Mouse (Mus musculus) MEL (cell line): Measurements from ENCODE around the gene Dhx38. TPM values are rescaled to one million over a fixed set of nuclear protein-coding genes. Genes with fewer than 3 reads are reported as not detected.

Experiments
- DNase-seq: peaks from one replicate; pipeline ENCODE4 v3.0.0; 2011; ENCODE audit warnings: low read depth, low spot score
- H3K27ac ChIP-seq: 2 replicates; pipeline ENCODE4 v1.5.1; 2012; ENCODE audit warnings: low read depth, mild to moderate bottlenecking, control low read depth, low read length, moderate library complexity; ENCODE audit not compliant: control insufficient read depth
- H3K27me3 ChIP-seq, 2 experiments: fragments of 150-350 bp in 1 of 2; sonication (generic) in 1 of 2; 2 replicates each; pipeline ENCODE4 v1.6.1; 2012; ENCODE audit warnings: low read length in 2 of 2, mild to moderate bottlenecking in 2 of 2, improper control_type of control experiment in 1 of 2, moderate library complexity in 1 of 2; ENCODE audit not compliant: insufficient read depth in 2 of 2, control insufficient read depth in 1 of 2
- H3K36me3 ChIP-seq, 2 experiments: 2 replicates each; pipeline ENCODE4 v1.6.1; 2012 to 2014; ENCODE audit warnings: low read length in 2 of 2, improper control_type of control experiment in 1 of 2, inconsistent platforms in 1 of 2, mild to moderate bottlenecking in 1 of 2; ENCODE audit not compliant: insufficient read depth in 2 of 2, control insufficient read depth in 1 of 2
- H3K4me1 ChIP-seq, 2 experiments: fragments of 150-350 bp in 1 of 2; sonication (generic) in 1 of 2; 2 replicates each; pipeline ENCODE4 v1.6.1; 2012; ENCODE audit warnings: low read length in 2 of 2, improper control_type of control experiment in 1 of 2, mild to moderate bottlenecking in 1 of 2; ENCODE audit not compliant: insufficient read depth in 2 of 2, control insufficient read depth in 1 of 2
- H3K4me3 ChIP-seq, 2 experiments: fragments of 150-350 bp in 1 of 2; sonication (generic) in 1 of 2; 2 replicates each; pipeline ENCODE4 v1.5.1; 2012; ENCODE audit warnings: low read depth in 2 of 2, low read length in 2 of 2, mild to moderate bottlenecking in 2 of 2, moderate library complexity in 2 of 2, control low read depth in 1 of 2, improper control_type of control experiment in 1 of 2; ENCODE audit not compliant: control insufficient read depth in 1 of 2, insufficient read depth in 1 of 2
- H3K79me2 ChIP-seq: 2 replicates; pipeline ENCODE4 v1.6.1; 2012; ENCODE audit warnings: mild to moderate bottlenecking, low read length, moderate library complexity; ENCODE audit not compliant: control insufficient read depth, poor library complexity, insufficient read depth
- H3K9ac ChIP-seq: 2 replicates; pipeline ENCODE4 v1.6.1; 2012; ENCODE audit warnings: low read depth, mild to moderate bottlenecking, control low read depth, low read length, moderate library complexity; ENCODE audit not compliant: control insufficient read depth, poor library complexity, severe bottlenecking
- H3K9me3 ChIP-seq: fragments of 150-350 bp; sonication (generic); replicated peaks from 2 replicates; pipeline ENCODE4 v1.6.1; 2012; ENCODE audit warnings: mild to moderate bottlenecking, low read length, improper control_type of control experiment, moderate library complexity; ENCODE audit not compliant: insufficient read depth
- BHLHE40 ChIP-seq: IDR thresholded peaks from 2 replicates; pipeline ENCODE4 v1.6.1; 2012; ENCODE audit warnings: low read depth, mild to moderate bottlenecking, inconsistent platforms, low read length, improper control_type of control experiment, borderline replicate concordance
- CHD2 ChIP-seq: IDR thresholded peaks from 2 replicates; pipeline ENCODE4 v1.6.1; 2011; ENCODE audit warnings: low read length, improper control_type of control experiment
- CTCF ChIP-seq, 3 experiments: IDR thresholded peaks in 2 of 3; conservative IDR thresholded peaks in 1 of 3; 2 replicates each; pipeline ENCODE4 v1.5.1; 2011 to 2012; ENCODE audit warnings: low read length in 3 of 3, low read depth in 2 of 3, mild to moderate bottlenecking in 2 of 3, improper control_type of control experiment in 1 of 3, inconsistent platforms in 1 of 3, mixed read lengths in 1 of 3, moderate library complexity in 1 of 3; ENCODE audit not compliant: control insufficient read depth in 1 of 3, insufficient read depth in 1 of 3, poor library complexity in 1 of 3, severe bottlenecking in 1 of 3
- ELF1 ChIP-seq: IDR thresholded peaks from 2 replicates; pipeline ENCODE4 v1.6.1; 2014; ENCODE audit warnings: low read depth, mild to moderate bottlenecking, inconsistent platforms, low read length, improper control_type of control experiment, moderate library complexity
- EP300 ChIP-seq, 2 experiments: IDR thresholded peaks; 2 replicates each; pipeline ENCODE4 v1.6.1; 2011; ENCODE audit warnings: improper control_type of control experiment in 2 of 2, low read length in 2 of 2, low read depth in 1 of 2, mild to moderate bottlenecking in 1 of 2
- ETS1 ChIP-seq: IDR thresholded peaks from 2 replicates; pipeline ENCODE4 v1.6.1; 2012; ENCODE audit warnings: low read depth, mild to moderate bottlenecking, inconsistent platforms, low read length, improper control_type of control experiment, moderate library complexity
- GABPA ChIP-seq: IDR thresholded peaks from 2 replicates; pipeline ENCODE4 v1.6.1; 2012; ENCODE audit warnings: low read depth, mild to moderate bottlenecking, inconsistent platforms, low read length, improper control_type of control experiment, moderate library complexity
- GATA1 ChIP-seq: IDR thresholded peaks from 2 replicates; pipeline ENCODE4 v1.6.1; 2011; ENCODE audit warnings: low read depth, low read length, improper control_type of control experiment
- HCFC1 ChIP-seq: IDR thresholded peaks from 2 replicates; pipeline ENCODE4 v1.6.1; 2012; ENCODE audit warnings: low read depth, mild to moderate bottlenecking, inconsistent platforms, low read length, improper control_type of control experiment, moderate library complexity
- KAT2A ChIP-seq: conservative IDR thresholded peaks from 2 replicates; pipeline ENCODE4 v1.6.1; 2012; ENCODE audit warnings: low read depth, low read length, improper control_type of control experiment, inconsistent platforms
- MAFK ChIP-seq: IDR thresholded peaks from 2 replicates; pipeline ENCODE4 v1.6.1; 2011; ENCODE audit warnings: low read depth, mild to moderate bottlenecking, low read length, improper control_type of control experiment, borderline replicate concordance
- MAX ChIP-seq: IDR thresholded peaks from 2 replicates; pipeline ENCODE4 v1.6.1; 2011; ENCODE audit warnings: low read length, improper control_type of control experiment
- MAZ ChIP-seq: IDR thresholded peaks from 2 replicates; pipeline ENCODE4 v1.6.1; 2012; ENCODE audit warnings: low read depth, mild to moderate bottlenecking, inconsistent platforms, low read length, improper control_type of control experiment
- MEF2A ChIP-seq: IDR thresholded peaks from 2 replicates; pipeline ENCODE4 v1.6.1; 2014; ENCODE audit warnings: low read depth, mild to moderate bottlenecking, inconsistent platforms, low read length, improper control_type of control experiment; ENCODE audit not compliant: poor library complexity, insufficient replicate concordance, severe bottlenecking; ENCODE audit errors: extremely low read depth
- MXI1 ChIP-seq: IDR thresholded peaks from 2 replicates; pipeline ENCODE4 v1.6.1; 2011; ENCODE audit warnings: mild to moderate bottlenecking, low read depth, low read length, improper control_type of control experiment
- MYB ChIP-seq: IDR thresholded peaks from 2 replicates; pipeline ENCODE4 v1.6.1; 2011; ENCODE audit warnings: mild to moderate bottlenecking, low read depth, low read length, improper control_type of control experiment
- MYC ChIP-seq: IDR thresholded peaks from 2 replicates; pipeline ENCODE4 v1.6.1; 2011; ENCODE audit warnings: low read depth, mild to moderate bottlenecking, low read length, improper control_type of control experiment, moderate library complexity
- NRF1 ChIP-seq: IDR thresholded peaks from 2 replicates; pipeline ENCODE4 v1.6.1; 2014; ENCODE audit warnings: low read depth, mild to moderate bottlenecking, inconsistent platforms, low read length, improper control_type of control experiment, moderate library complexity; ENCODE audit not compliant: poor library complexity, insufficient read depth, severe bottlenecking
- POLR2A ChIP-seq, 2 experiments: IDR thresholded peaks; 2 replicates each; pipeline ENCODE4 v1.6.1; 2011 to 2012; ENCODE audit warnings: low read length in 2 of 2, mild to moderate bottlenecking in 2 of 2, control low read depth in 1 of 2, improper control_type of control experiment in 1 of 2, low read depth in 1 of 2, moderate library complexity in 1 of 2; ENCODE audit not compliant: control insufficient read depth in 1 of 2, insufficient read depth in 1 of 2, poor library complexity in 1 of 2
- POLR2AphosphoS2 ChIP-seq: IDR thresholded peaks from 2 replicates; pipeline ENCODE4 v1.6.1; 2011; ENCODE audit warnings: low read length, improper control_type of control experiment
- RAD21 ChIP-seq: IDR thresholded peaks from 2 replicates; pipeline ENCODE4 v1.6.1; 2011; ENCODE audit warnings: mild to moderate bottlenecking, low read depth, low read length, improper control_type of control experiment
- RCOR1 ChIP-seq: IDR thresholded peaks from 2 replicates; pipeline ENCODE4 v1.6.1; 2012; ENCODE audit warnings: low read depth, mild to moderate bottlenecking, inconsistent platforms, low read length, improper control_type of control experiment
- SIN3A ChIP-seq: IDR thresholded peaks from 2 replicates; pipeline ENCODE4 v1.6.1; 2012; ENCODE audit warnings: low read length, improper control_type of control experiment, inconsistent platforms
- SMC3 ChIP-seq: IDR thresholded peaks from 2 replicates; pipeline ENCODE4 v1.6.1; 2011; ENCODE audit warnings: low read depth, low read length, improper control_type of control experiment
- TAL1 ChIP-seq: IDR thresholded peaks from 2 replicates; pipeline ENCODE4 v1.6.1; 2012; ENCODE audit warnings: mild to moderate bottlenecking, inconsistent platforms, low read length, moderate library complexity, mixed read lengths
- TBP ChIP-seq: IDR thresholded peaks from 2 replicates; pipeline ENCODE4 v1.8.0; 2011; ENCODE audit warnings: low read depth, low read length, improper control_type of control experiment
- TCF12 ChIP-seq: IDR thresholded peaks from 2 replicates; pipeline ENCODE4 v1.6.1; 2014; ENCODE audit warnings: low read depth, mild to moderate bottlenecking, inconsistent platforms, low read length, improper control_type of control experiment, moderate library complexity
- UBTF ChIP-seq: IDR thresholded peaks from 2 replicates; pipeline ENCODE4 v1.6.1; 2012; ENCODE audit warnings: low read depth, mild to moderate bottlenecking, inconsistent platforms, low read length, improper control_type of control experiment, moderate library complexity, borderline replicate concordance; ENCODE audit not compliant: insufficient read depth
- USF1 ChIP-seq: IDR thresholded peaks from 2 replicates; pipeline ENCODE4 v1.6.1; 2014; ENCODE audit warnings: low read depth, mild to moderate bottlenecking, inconsistent platforms, low read length, improper control_type of control experiment, moderate library complexity
- USF2 ChIP-seq, 2 experiments: IDR thresholded peaks; 2 replicates each; pipeline ENCODE4 v1.6.1; 2011 to 2012; ENCODE audit warnings: improper control_type of control experiment in 2 of 2, low read length in 2 of 2, borderline replicate concordance in 1 of 2, inconsistent platforms in 1 of 2, low read depth in 1 of 2, mild to moderate bottlenecking in 1 of 2; ENCODE audit not compliant: insufficient read depth in 1 of 2
- ZC3H11A ChIP-seq: IDR thresholded peaks from 2 replicates; pipeline ENCODE4 v1.6.1; 2012; ENCODE audit warnings: low read depth, mild to moderate bottlenecking, inconsistent platforms, low read length, improper control_type of control experiment
- ZKSCAN1 ChIP-seq: IDR thresholded peaks from 2 replicates; pipeline ENCODE4 v1.6.1; 2012; ENCODE audit warnings: low read depth, mild to moderate bottlenecking, inconsistent platforms, low read length, improper control_type of control experiment, moderate library complexity
- ZMIZ1 ChIP-seq: IDR thresholded peaks from 2 replicates; pipeline ENCODE4 v1.6.1; 2012; ENCODE audit warnings: low read depth, mild to moderate bottlenecking, inconsistent platforms, low read length, improper control_type of control experiment, moderate library complexity
- ZNF384 ChIP-seq: IDR thresholded peaks from 2 replicates; pipeline ENCODE4 v1.6.1; 2012; ENCODE audit warnings: low read depth, mild to moderate bottlenecking, inconsistent platforms, low read length, improper control_type of control experiment
- polyA plus RNA-seq, 2 experiments: library from polyadenylated mRNA; stranded (reverse) in 1 of 2; unstranded in 1 of 2; fragments of >175 nt in 1 of 2; fragments of >200 nt in 1 of 2; gene quantifications; 2 replicates each; pipeline versions ENCODE4 v1.2.1 to v1.2.4; 2012; ENCODE audit warnings: low replicate concordance in 2 of 2, low read depth in 1 of 2; ENCODE audit not compliant: insufficient read length in 2 of 2, insufficient read depth in 1 of 2, missing spikeins in 1 of 2
- total RNA-seq: library from RNA; depleted of rRNA; stranded (reverse); fragments of 300-350 nt; gene quantifications from 2 replicates; pipeline ENCODE4 v1.2.3, GENCODE M21; 2012

Gene Dhx38
- total and polyA plus RNA-seq, 3 experiments: 43.3 to 72.1 (median 54.6) TPM

GRCm38 (mm10) chr8:109614243-109615210 is 48.9 kb upstream of the Dhx38 start, which contains the start of gene Pkd1l3:
TSS of gene Pkd1l3 (plus strand) at chr8:109614517.
- peak; percentile 86 for DNase-seq
- H3K9ac ChIP-seq: peak within 1 kb of the TSS; percentile 68
- TF ChIP-seq MEF2A: no peak
- TF ChIP-seq NRF1: no peak
- TF ChIP-seq SMC3: no peak
- no peak for TF ChIP-seq USF1
- TF ChIP-seq KAT2A: no peak
- TF ChIP-seq ZNF384: no peak
- peak; percentile 95 for TF ChIP-seq ETS1
- TF ChIP-seq MAFK: no peak
- peak; percentile 82 to 91 for TF ChIP-seq EP300 (IDR thresholded peaks at IDR 0.05; ENCODE audit: low read depth in 1 of 2, low read length in 2 of 2)
- peak; percentile 97 for TF ChIP-seq MXI1
- no peak for TF ChIP-seq GABPA
- peak; percentile 85 for TF ChIP-seq GATA1
- peak; percentile 96 for TF ChIP-seq TBP
- TF ChIP-seq USF2 (IDR thresholded peaks at IDR 0.05; ENCODE audit: borderline replicate concordance in 1 of 2, insufficient read depth in 1 of 2, low read depth in 1 of 2, low read length in 2 of 2): no peak
- peak; percentile 79; the same call in 1 of the 2 replicates for TF ChIP-seq UBTF
- TF ChIP-seq TAL1: peak; percentile 79
- no peak for TF ChIP-seq POLR2AphosphoS2
- TF ChIP-seq SIN3A: peak; percentile 97
- TF ChIP-seq MYC: peak; percentile 97
- peak; percentile 92 for TF ChIP-seq MAX
- peak; percentile 72 for TF ChIP-seq ELF1
- TF ChIP-seq ZC3H11A: no peak
- TF ChIP-seq MYB: peak; percentile 74
- no peak for TF ChIP-seq CHD2
- peak; percentile 72 for TF ChIP-seq TCF12
- peak; percentile 71; the same call in 1 of the 2 replicates for TF ChIP-seq RCOR1
- peak; percentile 9 to 53; a peak in 2 of 4 replicates for TF ChIP-seq POLR2A (IDR thresholded peaks at IDR 0.05; ENCODE audit: control insufficient read depth in 1 of 2, insufficient read depth in 1 of 2, low read depth in 1 of 2, low read length in 2 of 2, poor library complexity in 1 of 2)
- no peak; the same call in 1 of the 2 replicates for TF ChIP-seq RAD21
- no peak for TF ChIP-seq ZKSCAN1
- TF ChIP-seq CTCF (IDR thresholded peaks at IDR 0.05 in 2 of 3, conservative IDR thresholded peaks at IDR 0.05 in 1 of 3; ENCODE audit: control insufficient read depth in 1 of 3, insufficient read depth in 1 of 3, low read depth in 2 of 3, low read length in 3 of 3, poor library complexity in 1 of 3, severe bottlenecking in 1 of 3): peak; percentile 9 to 19 (median 13); a peak in 2 of 6 replicates
- TF ChIP-seq ZMIZ1: no peak
- TF ChIP-seq HCFC1: peak; percentile 48
- 0 out of 2 replicates have a peak, but pooled peaks have one; percentile 18 for TF ChIP-seq MAZ
- peak; percentile 42; the same call in 1 of the 2 replicates for TF ChIP-seq BHLHE40
- TF ChIP-seq, all 39 proteins: peak for 19

More at GRCm38 (mm10) chr8:109614243-109615210, 48.9 kb upstream of the Dhx38 start, which contains the start of gene Pkd1l3:
- H3K9me3 ChIP-seq: no peaks in the 10 kb centered on the region
- peak within 1 kb of the TSS; percentile 90 for H3K27ac ChIP-seq
- H3K4me3 ChIP-seq: peak within 1 kb of the TSS; percentile 56 to 73
- peaks cover 0 to 13% of the 10 kb centered on the region in 2 experiments; a peak in 2 of 4 replicates for H3K36me3 ChIP-seq
- peaks cover 1% of the 10 kb centered on the region; the same call in 1 of the 2 replicates for H3K79me2 ChIP-seq
- H3K27me3 ChIP-seq: no peaks in the 10 kb centered on the region
- peaks cover 9 to 15% of the 10 kb centered on the region in 2 experiments for H3K4me1 ChIP-seq
